Mouse (Mus musculus) neural tube, embryonic 12.5 days (tissue): ENCODE measurements around the gene Sgsh. TPM values are rescaled to one million over a fixed set of nuclear protein-coding genes. Genes with fewer than 3 reads are reported as not detected.
"Not testable (repeated sequence)": the region's sequence is repeated elsewhere in the genome, so short reads cannot be mapped to it uniquely, and the experiment has no call there.

Source experiments
- ATAC-seq: fragments of 200-750 bp; cut with Nextera tagmentation; 2 replicates; pipeline ENCODE4 v1.8.0; 2017; ENCODE audit warnings: low read depth, mild to moderate bottlenecking, moderate TSS enrichment, moderate library complexity; ENCODE audit not compliant: low FRiP score
- H3K27ac ChIP-seq: fragments of 300-500 bp; sonication (generic); 2 replicates; pipeline ENCODE4 v1.5.1; 2016
- H3K27me3 ChIP-seq: fragments of 300-500 bp; sonication (generic); replicated peaks from 2 replicates; pipeline ENCODE4 v1.6.1; 2016; ENCODE audit warnings: mild to moderate bottlenecking
- H3K36me3 ChIP-seq: fragments of 300-500 bp; sonication (generic); 2 replicates; pipeline ENCODE4 v1.6.1; 2016; ENCODE audit warnings: mild to moderate bottlenecking
- H3K4me1 ChIP-seq: fragments of 300-500 bp; sonication (generic); 2 replicates; pipeline ENCODE4 v1.6.1; 2016
- H3K4me2 ChIP-seq: fragments of 300-500 bp; sonication (generic); replicated peaks from 2 replicates; pipeline ENCODE4 v1.6.1; 2016; ENCODE audit warnings: mild to moderate bottlenecking
- H3K4me3 ChIP-seq: fragments of 300-500 bp; sonication (generic); 2 replicates; pipeline ENCODE4 v1.5.1; 2016
- H3K9ac ChIP-seq: fragments of 300-500 bp; sonication (generic); 2 replicates; pipeline ENCODE4 v1.6.1; 2016; ENCODE audit warnings: mild to moderate bottlenecking
- H3K9me3 ChIP-seq: fragments of 300-500 bp; sonication (generic); 2 replicates; pipeline ENCODE4 v1.6.1; 2016; ENCODE audit warnings: mild to moderate bottlenecking
- WGBS: fragments of 180-500 bp; shearing (Covaris S2); methylation state at CpG from one replicate; pipeline ENCODE4 v1.1.7; 2016; 5-methylcytosine and 5-hydroxymethylcytosine counted together
- polyA plus RNA-seq: library from polyadenylated mRNA; unstranded; fragments of >200 nt; fragmentation: Nextera tagmentation; extraction: Ambion mirVana; gene quantifications from 2 replicates; pipeline ENCODE4 v1.2.1, GENCODE M21; 2016

Gene Sgsh
- polyA plus RNA-seq, 1 experiment from 2014 or later = 5.2 TPM

DNA sequence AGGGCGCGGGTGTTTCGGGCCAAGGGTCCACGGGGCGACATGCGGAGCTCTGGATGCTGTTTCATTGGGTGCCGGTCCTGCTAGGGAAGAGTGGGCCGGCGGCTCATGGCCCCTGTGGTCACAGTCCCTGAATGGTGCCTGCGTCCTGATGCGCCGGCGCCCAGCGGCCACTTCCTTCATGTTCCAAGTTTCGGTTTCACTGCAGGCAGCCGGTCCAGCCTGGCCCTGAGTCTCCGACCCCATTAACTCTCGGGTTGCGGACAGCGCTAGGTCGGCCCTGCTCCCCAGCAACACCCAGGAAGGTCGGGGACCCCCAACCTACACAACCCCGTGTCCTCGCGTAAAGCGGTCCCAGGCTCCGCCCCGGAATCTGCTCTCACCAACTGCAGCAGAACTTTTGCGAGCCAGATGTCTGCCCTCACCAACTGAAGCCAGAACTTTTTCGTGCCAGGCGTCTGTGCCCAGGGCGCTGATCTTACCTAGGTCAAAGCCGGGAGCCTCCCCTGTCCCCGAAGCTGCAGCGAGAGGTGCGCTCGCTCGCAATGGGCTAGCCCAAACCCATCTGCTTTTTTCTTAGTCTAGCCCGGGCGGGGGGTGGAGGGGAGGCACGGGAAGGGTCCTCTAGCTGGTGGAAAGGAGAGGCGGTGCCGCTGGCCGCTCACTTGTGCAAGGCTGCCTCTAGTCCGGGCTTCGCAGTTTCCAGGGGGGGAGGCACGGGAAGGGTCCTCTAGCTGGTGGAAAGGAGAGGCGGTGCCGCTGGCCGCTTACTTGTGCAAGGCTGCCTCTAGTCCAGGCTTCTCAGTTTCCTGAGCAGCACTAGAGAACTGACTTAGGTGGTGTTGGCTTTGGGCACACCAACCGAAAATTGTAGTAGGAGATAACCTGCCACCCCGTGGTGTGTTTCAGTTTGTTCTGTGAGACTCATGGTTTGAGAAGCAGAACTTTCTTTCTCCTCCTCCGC lies 35.2 kb upstream of the Sgsh start:
- Histone ChIP-seq H3K9ac (peak overlapping the region; percentile 44), H3K36me3 (no peaks in the 10 kb centered on the region), H3K27ac (no peak overlapping the region), H3K4me1 (peaks cover 25% of the 10 kb centered on the region), H3K27me3 (peaks cover 74% of the 10 kb centered on the region), H3K4me2 (peak overlapping the region; percentile 99), H3K4me3 (peak overlapping the region; percentile 55), H3K9me3 (no peaks in the 10 kb centered on the region)
- ATAC-seq = no peak
- WGBS = 2% methylated on average over 53 of the region's 53 CpGs

GRCm38 (mm10) chr11:119389851-119390270 lies 34.5 kb upstream of the Sgsh start:
- no peak overlapping the region for H3K27ac ChIP-seq
- peak overlapping the region; percentile 99 for H3K4me2 ChIP-seq
- under 1% methylated on average over 35 of the region's 35 CpGs for WGBS
- H3K9ac ChIP-seq = peak overlapping the region; percentile 44
- H3K36me3 ChIP-seq = no peaks in the 10 kb centered on the region
- H3K27me3 ChIP-seq = peaks cover 67% of the 10 kb centered on the region
- peak overlapping the region; percentile 55 for H3K4me3 ChIP-seq
- ATAC-seq = peak; percentile 35; the same call in 1 of the 2 replicates
- H3K4me1 ChIP-seq = peaks cover 25% of the 10 kb centered on the region
- H3K9me3 ChIP-seq = no peaks in the 10 kb centered on the region

DNA sequence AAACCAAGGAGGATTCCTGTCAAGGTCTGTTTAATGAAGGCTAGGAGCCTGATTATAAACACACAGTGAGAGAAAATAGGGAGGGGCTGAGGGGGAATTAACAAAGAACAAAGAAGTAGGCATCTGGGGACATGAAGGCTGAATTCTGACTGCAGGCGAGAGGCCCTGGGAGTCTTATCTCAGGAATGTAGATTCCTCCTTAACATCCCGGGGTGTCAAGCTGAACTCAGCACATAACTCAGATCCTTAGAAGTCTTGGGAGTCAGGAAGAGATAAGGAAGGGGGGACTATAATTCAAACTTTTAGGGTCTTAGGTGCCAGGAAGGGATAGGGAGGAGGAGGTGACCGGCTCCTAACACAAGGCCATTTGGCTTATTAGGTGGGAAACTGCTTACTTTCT lies 31.9 kb upstream of the Sgsh start:
- H3K27ac ChIP-seq, H3K4me3 ChIP-seq, H3K4me2 ChIP-seq, H3K9me3 ChIP-seq, H3K9ac ChIP-seq, ATAC-seq, H3K36me3 ChIP-seq: not testable (repeated sequence)
- Histone ChIP-seq H3K27me3 (peaks cover 44% of the 10 kb centered on the region), H3K4me1 (peaks cover 15% of the 10 kb centered on the region)
- 30% methylated on average over 3 of the region's 3 CpGs for WGBS

DNA sequence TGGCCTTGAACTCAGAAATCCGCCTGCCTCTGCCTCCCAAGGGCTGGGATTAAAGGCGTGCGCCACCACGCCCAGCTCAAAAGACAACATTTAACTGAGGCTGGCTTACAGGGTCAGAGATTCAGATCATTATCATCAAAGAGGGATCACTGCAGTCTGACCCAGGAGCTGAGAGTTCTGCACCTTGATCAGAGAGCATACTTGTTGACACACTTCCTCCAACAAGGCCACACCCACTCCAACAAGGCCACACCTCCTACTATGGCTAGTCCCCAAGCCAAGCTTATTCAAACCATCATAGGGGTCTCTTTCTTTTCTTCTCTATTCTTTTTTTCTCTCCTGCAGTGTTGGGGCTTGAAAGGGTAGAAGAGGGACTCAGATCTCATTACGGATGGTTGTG lies 31.0 kb upstream of the Sgsh start:
- 94% methylated on average over 5 of the region's 5 CpGs for WGBS
- no peaks in the 10 kb centered on the region for H3K9me3 ChIP-seq

GRCm38 (mm10) chr11:119384904-119385303 lies 29.6 kb upstream of the Sgsh start:
- Histone ChIP-seq H3K27me3 (peaks cover 20% of the 10 kb centered on the region), H3K4me3 (no peak overlapping the region)

More for the DNA sequence above, 31.0 kb upstream of the Sgsh start:
- no peak overlapping the region for H3K9ac ChIP-seq
- no peak overlapping the region for H3K27ac ChIP-seq
- peaks cover 34% of the 10 kb centered on the region for H3K27me3 ChIP-seq
- ATAC-seq = no peak
- no peak overlapping the region for H3K4me3 ChIP-seq
- H3K36me3 ChIP-seq = no peaks in the 10 kb centered on the region
- no peak overlapping the region for H3K4me2 ChIP-seq
- peaks cover 15% of the 10 kb centered on the region for H3K4me1 ChIP-seq

DNA sequence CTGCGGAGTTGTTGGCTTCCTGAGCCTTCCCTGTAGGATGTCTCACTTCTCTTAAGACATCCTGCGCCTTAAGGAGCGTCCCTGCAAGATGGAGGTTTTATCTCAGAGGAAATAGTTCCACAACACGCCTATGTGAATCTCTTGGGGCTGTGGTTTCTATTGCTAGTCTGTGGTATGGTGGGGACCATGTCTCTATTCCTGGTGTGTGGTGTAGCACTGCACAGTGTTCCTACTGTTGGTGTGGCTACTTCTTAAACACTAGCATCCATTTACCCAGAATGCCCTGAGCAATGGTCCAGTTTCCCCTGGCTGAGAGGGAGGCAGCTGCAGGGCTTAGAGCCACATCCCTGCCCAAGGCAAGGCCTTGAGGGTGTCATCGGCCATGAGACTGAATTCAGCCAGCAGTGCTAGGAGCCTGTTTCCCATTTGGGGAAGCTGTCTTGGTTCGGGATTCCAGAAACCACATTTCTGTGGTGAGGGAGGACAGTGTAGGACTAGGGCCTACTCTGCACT lies 27.1 kb upstream of the Sgsh start:
- H3K4me1 ChIP-seq = no peaks in the 10 kb centered on the region
- H3K27ac ChIP-seq = no peak overlapping the region
- no peak overlapping the region for H3K4me2 ChIP-seq
- H3K9me3 ChIP-seq = no peaks in the 10 kb centered on the region
- WGBS = 79% methylated on average over 6 of the region's 6 CpGs
- no peaks in the 10 kb centered on the region for H3K27me3 ChIP-seq
- no peak for ATAC-seq
- no peak overlapping the region for H3K4me3 ChIP-seq
- H3K9ac ChIP-seq = no peak overlapping the region
- H3K36me3 ChIP-seq = peaks cover 13% of the 10 kb centered on the region

More at GRCm38 (mm10) chr11:119384904-119385303, 29.6 kb upstream of the Sgsh start:
- no peak for ATAC-seq
- 80% methylated on average over 4 of the region's 4 CpGs for WGBS
- H3K27ac ChIP-seq = no peak overlapping the region
- H3K9ac ChIP-seq = no peak overlapping the region
- H3K36me3 ChIP-seq = peaks cover 5% of the 10 kb centered on the region; the same call in 1 of the 2 replicates
- no peaks in the 10 kb centered on the region for H3K9me3 ChIP-seq
- H3K4me2 ChIP-seq = no peak overlapping the region
- H3K4me1 ChIP-seq = peaks cover 5% of the 10 kb centered on the region

- H3K36me3 ChIP-seq = peaks cover 17% of the 10 kb centered on the region
- no peaks in the 10 kb centered on the region for H3K9me3 ChIP-seq
- no peak overlapping the region for H3K9ac ChIP-seq
- H3K4me3 ChIP-seq = no peak overlapping the region
- ATAC-seq = no peak
- 89% methylated on average over 9 of the region's 9 CpGs for WGBS
- no peaks in the 10 kb centered on the region for H3K4me1 ChIP-seq
- no peaks in the 10 kb centered on the region for H3K27me3 ChIP-seq
- H3K4me2 ChIP-seq = no peak overlapping the region
- no peak overlapping the region for H3K27ac ChIP-seq
Measured at GRCm38 (mm10) chr11:119381631-119382337, 26.4 kb upstream of the Sgsh start.

DNA sequence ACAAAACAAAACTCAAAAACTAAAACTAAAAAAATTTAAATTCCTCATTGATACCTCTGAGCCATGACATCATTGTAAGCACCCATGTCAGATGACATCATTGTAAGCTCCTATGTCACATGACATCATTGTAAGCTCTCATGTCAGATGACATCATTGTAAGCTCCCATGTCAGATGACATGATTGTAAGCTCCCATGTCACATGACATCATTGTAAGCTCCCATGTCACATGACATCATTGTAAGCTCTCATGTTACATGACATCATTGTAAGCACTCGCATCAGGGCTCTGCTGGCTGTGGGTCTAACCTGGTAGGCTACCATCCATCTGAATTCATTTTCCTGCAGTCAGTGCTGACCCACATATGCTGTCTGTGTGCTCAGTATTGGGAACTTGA lies 23.2 kb upstream of the Sgsh start:
- Histone ChIP-seq H3K36me3 (peaks cover 17% of the 10 kb centered on the region), H3K27ac (no peak overlapping the region), H3K9ac (no peak overlapping the region), H3K27me3 (no peaks in the 10 kb centered on the region), H3K9me3 (no peaks in the 10 kb centered on the region), H3K4me3 (no peak overlapping the region), H3K4me2 (no peak overlapping the region), H3K4me1 (no peaks in the 10 kb centered on the region)
- no peak for ATAC-seq
- WGBS = 94% methylated on average over 1 of the region's 1 CpGs

- WGBS = 92% methylated on average over 11 of the region's 11 CpGs
- Histone ChIP-seq H3K9me3 (no peaks in the 10 kb centered on the region), H3K36me3 (peaks cover 17% of the 10 kb centered on the region), H3K4me2 (no peak overlapping the region), H3K9ac (no peak overlapping the region), H3K27ac (no peak overlapping the region), H3K4me1 (no peaks in the 10 kb centered on the region), H3K4me3 (no peak overlapping the region), H3K27me3 (no peaks in the 10 kb centered on the region)
- ATAC-seq = no peak
Measured at GRCm38 (mm10) chr11:119377326-119377725, 22.0 kb upstream of the Sgsh start.

DNA sequence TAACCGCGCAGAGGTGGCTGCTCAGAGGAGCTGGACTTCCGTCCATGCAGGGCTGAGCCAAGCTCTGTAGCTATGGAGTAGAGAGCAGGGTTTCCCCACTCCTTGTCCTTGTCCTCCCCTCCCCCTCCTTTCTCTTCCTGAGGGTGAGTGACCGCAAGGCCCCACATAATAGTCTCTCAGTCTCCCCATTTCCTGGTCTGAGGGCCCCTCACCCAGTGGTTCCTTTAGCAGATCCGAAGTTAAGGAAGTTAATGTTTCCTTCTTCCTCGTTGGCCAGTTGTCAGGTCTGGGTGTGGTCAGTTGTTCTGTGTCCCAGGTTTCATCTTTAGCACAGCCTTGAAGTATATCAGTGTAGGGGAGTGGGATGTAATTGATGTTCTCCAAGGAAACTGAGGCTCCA lies 20.1 kb upstream of the Sgsh start:
- no peak overlapping the region for H3K4me2 ChIP-seq
- no peak overlapping the region for H3K4me3 ChIP-seq
- H3K4me1 ChIP-seq = no peaks in the 10 kb centered on the region
- H3K36me3 ChIP-seq = peaks cover 17% of the 10 kb centered on the region
- H3K27ac ChIP-seq = no peak overlapping the region
- H3K27me3 ChIP-seq = no peaks in the 10 kb centered on the region
- H3K9me3 ChIP-seq = no peaks in the 10 kb centered on the region
- WGBS = 84% methylated on average over 6 of the region's 6 CpGs
- ATAC-seq = no peak
- H3K9ac ChIP-seq = no peak overlapping the region

DNA sequence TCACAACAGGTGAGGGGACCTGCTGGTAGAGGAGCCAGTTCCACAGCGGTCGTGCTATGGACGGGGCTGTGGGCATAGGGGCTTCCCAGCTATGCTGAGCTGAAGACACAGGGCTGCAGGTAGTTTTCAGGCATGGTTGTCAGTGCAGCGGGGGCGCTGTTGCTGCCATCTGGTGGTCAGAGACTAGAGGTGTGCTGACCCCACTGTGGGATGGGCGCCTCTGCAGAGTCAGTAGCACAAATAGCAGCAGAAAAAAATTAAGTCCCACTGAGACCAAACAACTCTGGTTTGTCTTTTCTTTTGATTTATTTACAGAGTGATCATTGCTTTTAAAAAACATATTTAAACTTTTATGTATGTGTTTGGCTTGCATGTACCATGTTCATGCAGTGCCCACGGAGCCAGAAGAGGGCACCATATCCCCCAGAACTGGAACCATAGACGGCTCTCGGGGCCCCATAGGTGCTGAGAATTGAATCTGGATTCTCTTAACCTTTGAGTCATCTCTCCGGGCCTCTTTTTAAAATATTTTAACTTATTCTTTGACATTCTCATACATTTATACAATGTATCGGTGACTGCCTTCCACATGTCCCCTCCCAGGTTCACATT lies 8.3 kb upstream of the Sgsh start:
- 0 out of 2 replicates have a peak, but pooled peaks cover 2% of the 10 kb centered on the region for H3K36me3 ChIP-seq
- H3K27ac ChIP-seq = no peak overlapping the region
- H3K9ac ChIP-seq = no peak overlapping the region
- peak overlapping the region; percentile 15 for H3K4me3 ChIP-seq
- WGBS = 26% methylated on average over 11 of the region's 11 CpGs
- H3K9me3 ChIP-seq = no peaks in the 10 kb centered on the region
- peaks cover 15% of the 10 kb centered on the region for H3K4me1 ChIP-seq
- no peaks in the 10 kb centered on the region for H3K27me3 ChIP-seq
- ATAC-seq = peak; percentile 83
- peak overlapping the region; percentile 53 for H3K4me2 ChIP-seq
